Mouse (Mus musculus) forebrain, embryonic 12.5 days (tissue): ENCODE measurements around the gene Atf2. TPM values are rescaled to one million over a fixed set of nuclear protein-coding genes. Genes with fewer than 3 reads are reported as not detected.

Experiments
- polyA plus RNA-seq: library from polyadenylated mRNA; unstranded; fragments of >200 nt; fragmentation: Nextera tagmentation; extraction: Ambion mirVana; gene quantifications from 2 replicates; pipeline ENCODE4 v1.2.1, GENCODE M21; 2016

The Atf2 gene
- polyA plus RNA-seq, 1 experiment from 2014 or later = 100 TPM

Other genes with a start within 250 kb of the Atf2 start
- gene Chn1, start 117.3 kb downstream of the Atf2 start, polyA plus RNA-seq = 62.3 and 66.0 TPM in 2 replicates
- 710 and 725 TPM in 2 replicates for gene Atp5g3, start 18.7 kb upstream of the Atf2 start, polyA plus RNA-seq